Mouse (Mus musculus): Measurements from ENCODE around the gene Cyp1a1. TPM values are rescaled to one million over a fixed set of nuclear protein-coding genes. Genes with fewer than 3 reads are reported as not detected.

Gene Cyp1a1
- total and polyA plus RNA-seq, 3 experiments, result 0.09 to 0.78 (median 0.13) TPM

GRCm38 (mm10) chr9:57657843-57658242 lies 29.9 kb upstream of the Cyp1a1 start:
- no peaks in the 10 kb centered on the region for H3K27me3 ChIP-seq (ENCODE audit: control insufficient read depth, insufficient read depth, low read length)
- no peaks in the 10 kb centered on the region for H3K36me3 ChIP-seq (ENCODE audit: control insufficient read depth, insufficient read depth, low read length)
- no peak overlapping the region for H3K4me3 ChIP-seq
- H3K27ac ChIP-seq, result no peak overlapping the region
- H3K79me2 ChIP-seq (replicated peaks; ENCODE audit: control insufficient read depth, insufficient read depth, low read length), result no peaks in the 10 kb centered on the region
- peak in 1 of 2 experiments; percentile 13 for DNase-seq
- WGBS, result 56% methylated on average over 4 of the region's 4 CpGs
- no peak overlapping the region for H3K9ac ChIP-seq (ENCODE audit: low read depth, low read length)
- intact Hi-C loops (cut with DNase I), result loop anchor here (2.0 to 10.0 kb wide), 5 partner anchors 117 to 393 kb away; partner anchors contain the start of genes 1700017B05Rik and Cox5a
- peaks cover 2% of the 10 kb centered on the region for H3K4me1 ChIP-seq (ENCODE audit: control insufficient read depth, insufficient read depth, low read length)
- TF ChIP-seq POLR2A (IDR thresholded peaks at IDR 0.05; ENCODE audit: insufficient read depth, low read depth, low read length) (no peak), CTCF (IDR thresholded peaks at IDR 0.05) (0 out of 2 replicates have a peak, but pooled peaks have one; percentile 10)

- H3K36me3 ChIP-seq (ENCODE audit: control insufficient read depth, insufficient read depth, low read length), result no peaks in the 10 kb centered on the region
- TF ChIP-seq CTCF (IDR thresholded peaks at IDR 0.05) (peak; percentile 41; the same call in 1 of the 2 replicates), POLR2A (IDR thresholded peaks at IDR 0.05; ENCODE audit: insufficient read depth, low read depth, low read length) (no peak), EP300 (IDR thresholded peaks at IDR 0.05; ENCODE audit: insufficient read depth, low read depth, low read length) (no peak)
- WGBS, result 83% methylated on average over 4 of the region's 4 CpGs
- H3K4me3 ChIP-seq, result no peak overlapping the region
- no peak overlapping the region for H3K9ac ChIP-seq (ENCODE audit: low read depth, low read length)
- no peak overlapping the region for H3K27ac ChIP-seq
- H3K4me1 ChIP-seq (ENCODE audit: control insufficient read depth, insufficient read depth, low read length), result peaks cover 2% of the 10 kb centered on the region
- intact Hi-C loops (cut with DNase I), result loop anchor here (1.0 to 10.0 kb wide), 5 partner anchors 85 to 394 kb away; partner anchors contain the start of genes 1700017B05Rik and Cox5a
- DNase-seq, result no peak
- H3K79me2 ChIP-seq (replicated peaks; ENCODE audit: control insufficient read depth, insufficient read depth, low read length), result no peaks in the 10 kb centered on the region
- no peaks in the 10 kb centered on the region for H3K27me3 ChIP-seq (ENCODE audit: control insufficient read depth, insufficient read depth, low read length)
Measured at GRCm38 (mm10) chr9:57658970-57659369, 28.8 kb upstream of the Cyp1a1 start.

- 11% methylated on average over 4 of the region's 4 CpGs for WGBS
- TF ChIP-seq POLR2A (IDR thresholded peaks at IDR 0.05; ENCODE audit: insufficient read depth, low read depth, low read length) (no peak), EP300 (IDR thresholded peaks at IDR 0.05; ENCODE audit: insufficient read depth, low read depth, low read length) (peak; percentile 97; the same call in 1 of the 2 replicates), CTCF (IDR thresholded peaks at IDR 0.05) (peak; percentile 90)
- Histone ChIP-seq H3K79me2 (replicated peaks; ENCODE audit: control insufficient read depth, insufficient read depth, low read length) (no peaks in the 10 kb centered on the region), H3K9ac (ENCODE audit: low read depth, low read length) (no peak overlapping the region), H3K4me3 (no peak overlapping the region), H3K36me3 (ENCODE audit: control insufficient read depth, insufficient read depth, low read length) (no peaks in the 10 kb centered on the region), H3K4me1 (ENCODE audit: control insufficient read depth, insufficient read depth, low read length) (peaks cover 2% of the 10 kb centered on the region), H3K27ac (no peak overlapping the region), H3K27me3 (ENCODE audit: control insufficient read depth, insufficient read depth, low read length) (no peaks in the 10 kb centered on the region)
- peak; percentile 75 to 78 for DNase-seq
- intact Hi-C loops (cut with DNase I), result loop anchor here (1.0 to 10.0 kb wide), 5 partner anchors 85 to 395 kb away; partner anchors contain the start of genes 1700017B05Rik and Cox5a
Measured at GRCm38 (mm10) chr9:57659774-57660173, 28.0 kb upstream of the Cyp1a1 start.

- no peaks in the 10 kb centered on the region for H3K36me3 ChIP-seq (ENCODE audit: control insufficient read depth, insufficient read depth, low read length)
- no peaks in the 10 kb centered on the region for H3K79me2 ChIP-seq (replicated peaks; ENCODE audit: control insufficient read depth, insufficient read depth, low read length)
- H3K27ac ChIP-seq, result no peak overlapping the region
- intact Hi-C loops (cut with DNase I), result no loop called here
- no peaks in the 10 kb centered on the region for H3K27me3 ChIP-seq (ENCODE audit: control insufficient read depth, insufficient read depth, low read length)
- WGBS, result 53% methylated on average over 6 of the region's 6 CpGs
- no peak overlapping the region for H3K9ac ChIP-seq (ENCODE audit: low read depth, low read length)
- no peak overlapping the region for H3K4me3 ChIP-seq
- no peak for DNase-seq
- H3K4me1 ChIP-seq (ENCODE audit: control insufficient read depth, insufficient read depth, low read length), result peaks cover 2% of the 10 kb centered on the region
- no peak for TF ChIP-seq CTCF (IDR thresholded peaks at IDR 0.05)
- TF ChIP-seq POLR2A (IDR thresholded peaks at IDR 0.05; ENCODE audit: insufficient read depth, low read depth, low read length), result no peak
- no peak for TF ChIP-seq EP300 (IDR thresholded peaks at IDR 0.05; ENCODE audit: insufficient read depth, low read depth, low read length)
Measured at GRCm38 (mm10) chr9:57660501-57660900, 27.2 kb upstream of the Cyp1a1 start.

GRCm38 (mm10) chr9:57661552-57661951 lies 26.2 kb upstream of the Cyp1a1 start:
- intact Hi-C loops (cut with DNase I), result no loop called here
- no peaks in the 10 kb centered on the region for H3K27me3 ChIP-seq (ENCODE audit: control insufficient read depth, insufficient read depth, low read length)
- WGBS, result 18% methylated on average over 3 of the region's 3 CpGs
- DNase-seq, result no peak
- H3K4me1 ChIP-seq (ENCODE audit: control insufficient read depth, insufficient read depth, low read length), result no peaks in the 10 kb centered on the region
- TF ChIP-seq CTCF (IDR thresholded peaks at IDR 0.05) (no peak), POLR2A (IDR thresholded peaks at IDR 0.05; ENCODE audit: insufficient read depth, low read depth, low read length) (no peak), EP300 (IDR thresholded peaks at IDR 0.05; ENCODE audit: insufficient read depth, low read depth, low read length) (no peak)
- H3K79me2 ChIP-seq (replicated peaks; ENCODE audit: control insufficient read depth, insufficient read depth, low read length), result no peaks in the 10 kb centered on the region
- no peak overlapping the region for H3K9ac ChIP-seq (ENCODE audit: low read depth, low read length)
- H3K36me3 ChIP-seq (ENCODE audit: control insufficient read depth, insufficient read depth, low read length), result no peaks in the 10 kb centered on the region
- H3K4me3 ChIP-seq, result no peak overlapping the region
- H3K27ac ChIP-seq, result no peak overlapping the region

- intact Hi-C loops (cut with DNase I), result loop anchor here (5.0 kb wide), 1 partner anchor 43 kb away; the partner anchor contains the start of gene Edc3
- peaks cover 8% of the 10 kb centered on the region for H3K4me1 ChIP-seq (ENCODE audit: control insufficient read depth, insufficient read depth, low read length)
Measured at GRCm38 (mm10) chr9:57664616-57665015, 23.1 kb upstream of the Cyp1a1 start.

More at GRCm38 (mm10) chr9:57664616-57665015, 23.1 kb upstream of the Cyp1a1 start:
- no peaks in the 10 kb centered on the region for H3K79me2 ChIP-seq (replicated peaks; ENCODE audit: control insufficient read depth, insufficient read depth, low read length)
- H3K4me3 ChIP-seq, result no peak overlapping the region
- H3K9ac ChIP-seq (ENCODE audit: low read depth, low read length), result no peak overlapping the region
- WGBS, result 59% methylated on average over 7 of the region's 7 CpGs
- TF ChIP-seq EP300 (IDR thresholded peaks at IDR 0.05; ENCODE audit: insufficient read depth, low read depth, low read length), result no peak
- no peak for TF ChIP-seq POLR2A (IDR thresholded peaks at IDR 0.05; ENCODE audit: insufficient read depth, low read depth, low read length)
- no peak for TF ChIP-seq CTCF (IDR thresholded peaks at IDR 0.05)
- no peaks in the 10 kb centered on the region for H3K27me3 ChIP-seq (ENCODE audit: control insufficient read depth, insufficient read depth, low read length)
- H3K36me3 ChIP-seq (ENCODE audit: control insufficient read depth, insufficient read depth, low read length), result no peaks in the 10 kb centered on the region
- no peak for DNase-seq
- H3K27ac ChIP-seq, result no peak overlapping the region
